In the genomic region with DNA sequence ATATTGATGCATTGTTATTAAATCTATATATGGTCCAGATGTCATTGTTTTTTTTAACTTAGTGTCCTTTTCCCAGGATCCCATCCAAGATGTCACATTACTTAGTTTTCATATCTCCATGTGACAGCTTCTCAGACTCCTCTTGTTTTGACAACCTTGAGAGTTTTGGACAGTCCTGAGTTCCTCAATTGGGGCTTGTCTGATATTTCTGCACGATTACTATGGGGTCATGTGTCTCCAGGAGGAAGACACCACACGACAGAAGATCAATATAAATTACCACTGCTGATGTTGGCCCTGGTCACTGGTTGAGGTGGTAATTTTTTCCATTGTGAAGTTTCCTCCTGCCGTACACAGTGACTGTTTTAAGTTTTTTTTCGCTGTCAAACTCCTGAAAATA, we compare ENCODE assay signal across 8 mouse cellular contexts. TPM values are rescaled to one million over a fixed set of nuclear protein-coding genes. Genes with fewer than 3 reads are reported as not detected.
DNase-seq lines count a peak whose midpoint lies in the region; ATAC-seq and TF ChIP-seq lines count a peak whose summit lies in the region.

No protein-coding gene starts in this region.

- intact Hi-C loops in gastrocnemius, postnatal 14 days (cut with DNase I; ENCODE audit: low total_unique reads), result no loop called here

- H3K4me3 ChIP-seq in cerebellum, adult 2 months (replicated peaks; ENCODE audit: insufficient read depth, low read depth, low read length), result peak overlapping the region; percentile 47
- H3K4me3 ChIP-seq in liver, embryonic 16.5 days (ENCODE audit: low read depth, low read length), result peak overlapping the region; percentile 75

- H3K4me2 ChIP-seq in liver, embryonic 16.5 days (ENCODE audit: low read depth, low read length), result peak overlapping the region; percentile 74

- no peak overlapping the region; the same call in 1 of the 2 replicates for H3K9ac ChIP-seq in liver, embryonic 16.5 days (ENCODE audit: low read depth, low read length)

- no peak for DNase-seq in cerebellum, adult 2 months
- no peak for DNase-seq in cerebellum, adult 8-10 months
- DNase-seq in thymus, postnatal 0 days (ENCODE audit: low spot score), result peak; percentile 25
- DNase-seq in thymus, postnatal 4 days, result no peak
- DNase-seq in yolk sac, embryonic 10.5 days (ENCODE audit: low spot score), result no peak
- no peak for DNase-seq in gastrocnemius, postnatal 14 days

- WGBS in cerebellum, adult 2 months, result 5% methylated on average over 4 of the region's 4 CpGs
- 2% methylated on average over 4 of the region's 4 CpGs for WGBS in liver, embryonic 16.5 days (ENCODE audit: insufficient replicate concordance)

- no peak for TF ChIP-seq POLR2A in cerebellum, adult 2 months (IDR thresholded peaks at IDR 0.05; ENCODE audit: borderline replicate concordance, insufficient read depth, low read length)

- H3K9me3 ChIP-seq in liver, embryonic 16.5 days (replicated peaks; ENCODE audit: control insufficient read depth, low read length), result no peaks in the 10 kb centered on the region

- no peak for TF ChIP-seq CTCF in cerebellum, adult 2 months (IDR thresholded peaks at IDR 0.05; ENCODE audit: borderline replicate concordance, insufficient read depth, low read depth, low read length)

- H3K27me3 ChIP-seq in cerebellum, adult 2 months (ENCODE audit: control insufficient read depth, insufficient read depth, low read length), result no peaks in the 10 kb centered on the region; the same call in 1 of the 2 replicates
- no peaks in the 10 kb centered on the region; the same call in 1 of the 2 replicates for H3K27me3 ChIP-seq in liver, embryonic 16.5 days (ENCODE audit: control insufficient read depth, insufficient read depth, low read depth, low read length)

- no peak for ATAC-seq in liver, embryonic 16.5 days (ENCODE audit: low read depth)
- ATAC-seq in erythroid progenitor cell, adult 5-6 weeks (replicated peaks; ENCODE audit: low FRiP score, poor library complexity, severe bottlenecking), result no peak

- H3K27ac ChIP-seq in cerebellum, adult 2 months (ENCODE audit: insufficient read depth, low read length), result no peak overlapping the region
- H3K27ac ChIP-seq in liver, embryonic 16.5 days (ENCODE audit: low read length), result no peak overlapping the region

- no peaks in the 10 kb centered on the region for H3K36me3 ChIP-seq in liver, embryonic 16.5 days (ENCODE audit: control insufficient read depth, insufficient read depth)

- H3K4me1 ChIP-seq in cerebellum, adult 2 months (ENCODE audit: control insufficient read depth, insufficient read depth, low read length), result no peaks in the 10 kb centered on the region
- peaks cover 8% of the 10 kb centered on the region for H3K4me1 ChIP-seq in liver, embryonic 16.5 days (ENCODE audit: control insufficient read depth, low read depth, low read length)

RNA-seq across cellular contexts. Expression of a gene that starts 0.4 kb away (rescaled TPM):
- 12.3 and 12.9 TPM in 2 replicates for polyA plus RNA-seq in cerebellum, adult 2 months (2012; rRNA removed)
- polyA plus RNA-seq in thymus, postnatal 0 days (2015; fragmentation: Nextera tagmentation; extraction: Ambion mirVana), result 48.4 and 49.0 TPM in 2 replicates
- polyA plus RNA-seq in liver, embryonic 16.5 days (2015; fragmentation: Nextera tagmentation; extraction: Ambion mirVana), result 11.4 and 13.3 TPM in 2 replicates
- 12.3 and 26.0 TPM in 2 replicates for total RNA-seq in erythroid progenitor cell, adult 5-6 weeks (2015; ENCODE audit: low replicate concordance)
- 2.1 and 5.1 TPM in 2 replicates for total RNA-seq in erythroid progenitor cell, adult 5-6 weeks (2017; ENCODE audit: low replicate concordance)
- 10 to 100 TPM; 83.7 to 85.1 TPM for total RNA-seq in gastrocnemius, postnatal 14 days (2021)
